In the genomic region with DNA sequence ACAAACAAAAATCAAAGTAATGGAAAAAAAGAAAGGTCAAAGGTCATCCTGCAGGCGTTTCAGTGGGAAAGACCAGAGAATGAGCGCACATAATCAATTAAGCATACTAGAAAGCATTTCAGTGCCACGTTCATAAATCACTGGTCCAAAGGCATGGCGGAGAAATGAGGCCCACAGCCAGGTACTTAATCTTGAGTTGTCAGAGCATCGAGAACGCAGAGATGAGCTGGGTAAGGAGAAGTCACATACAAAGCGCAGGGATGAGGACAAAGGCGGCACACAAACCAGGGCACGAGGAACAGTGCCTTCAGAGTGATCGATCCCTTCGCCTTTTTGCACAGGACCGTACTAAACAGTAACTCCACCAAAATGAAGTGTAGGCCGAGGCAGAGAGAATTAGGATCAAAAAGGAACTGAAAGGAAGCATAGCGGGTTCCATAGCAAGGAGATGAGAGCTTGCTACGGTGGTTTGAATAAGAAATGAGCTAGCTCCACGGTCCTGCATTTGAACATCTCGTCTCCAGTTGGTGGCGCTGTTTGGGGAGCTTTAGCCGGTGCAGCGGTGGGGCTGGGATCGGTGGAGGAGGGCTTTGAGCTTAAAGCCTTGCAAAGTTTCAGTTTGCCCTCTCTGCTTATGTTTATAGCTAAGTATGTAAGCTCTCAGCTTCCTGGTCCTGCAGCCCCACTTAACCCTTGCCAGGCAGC, we compare ENCODE assay signal across 7 mouse cellular contexts. TPM values are rescaled to one million over a fixed set of nuclear protein-coding genes. Genes with fewer than 3 reads are reported as not detected.
A peak's percentile ranks its signal among the peaks of the same experiment; 100 is the strongest.
DNase-seq lines count a peak whose midpoint lies in the region; ATAC-seq lines count a peak whose summit lies in the region.

No protein-coding gene starts in this region.

- no peaks in the 10 kb centered on the region for H3K9me3 ChIP-seq in intestine, embryonic 15.5 days
- no peaks in the 10 kb centered on the region for H3K9me3 ChIP-seq in limb, embryonic 10.5 days (replicated peaks)
- H3K9me3 ChIP-seq in midbrain, embryonic 12.5 days: no peaks in the 10 kb centered on the region

- ATAC-seq in intestine, embryonic 15.5 days: peak; percentile 77
- peak; percentile 68 for ATAC-seq in midbrain, embryonic 12.5 days (ENCODE audit: low FRiP score, low read depth)

- 12% methylated on average over 21 of the region's 21 CpGs for WGBS in intestine, embryonic 15.5 days
- WGBS in limb, embryonic 10.5 days: 4% methylated on average over 21 of the region's 21 CpGs
- WGBS in midbrain, embryonic 12.5 days: 4% methylated on average over 21 of the region's 21 CpGs

- peak overlapping the region; percentile 18; the same call in 1 of the 2 replicates for H3K4me3 ChIP-seq in intestine, embryonic 15.5 days (replicated peaks)
- peak overlapping the region; percentile 43 for H3K4me3 ChIP-seq in limb, embryonic 10.5 days
- peak overlapping the region; percentile 21 for H3K4me3 ChIP-seq in midbrain, embryonic 12.5 days

- peak overlapping the region; percentile 58 for H3K4me2 ChIP-seq in intestine, embryonic 15.5 days (replicated peaks)
- peak overlapping the region; percentile 48 for H3K4me2 ChIP-seq in midbrain, embryonic 12.5 days (replicated peaks)

- no peaks in the 10 kb centered on the region for H3K27me3 ChIP-seq in intestine, embryonic 15.5 days (replicated peaks)
- no peaks in the 10 kb centered on the region for H3K27me3 ChIP-seq in limb, embryonic 10.5 days (ENCODE audit: low read depth, poor library complexity, severe bottlenecking)
- peaks cover 17% of the 10 kb centered on the region for H3K27me3 ChIP-seq in midbrain, embryonic 12.5 days

- H3K27ac ChIP-seq in intestine, embryonic 15.5 days: no peak overlapping the region
- H3K27ac ChIP-seq in limb, embryonic 10.5 days: peak overlapping the region; percentile 89
- H3K27ac ChIP-seq in midbrain, embryonic 12.5 days (replicated peaks): peak overlapping the region; percentile 67

- peaks cover 25% of the 10 kb centered on the region for H3K4me1 ChIP-seq in intestine, embryonic 15.5 days (replicated peaks)
- peaks cover 61% of the 10 kb centered on the region for H3K4me1 ChIP-seq in limb, embryonic 10.5 days
- H3K4me1 ChIP-seq in midbrain, embryonic 12.5 days: peaks cover 30% of the 10 kb centered on the region

- no peaks in the 10 kb centered on the region for H3K36me3 ChIP-seq in intestine, embryonic 15.5 days
- H3K36me3 ChIP-seq in limb, embryonic 10.5 days: no peaks in the 10 kb centered on the region
- H3K36me3 ChIP-seq in midbrain, embryonic 12.5 days: no peaks in the 10 kb centered on the region

- peak; percentile 78 for DNase-seq in adrenal gland, adult 2 months
- DNase-seq in embryo, embryonic 10 days (ENCODE audit: low spot score): peak; percentile 95
- DNase-seq in gastrocnemius, postnatal 25 days: peak; percentile 53
- DNase-seq in limb, embryonic 10.5 days (ENCODE audit: low spot score): peak; percentile 89
- DNase-seq in skeletal muscle tissue, adult 2 months (ENCODE audit: low read depth, low spot score): peak; percentile 49

- H3K9ac ChIP-seq in intestine, embryonic 15.5 days: peak overlapping the region; percentile 37
- peak overlapping the region; percentile 49; the same call in 1 of the 2 replicates for H3K9ac ChIP-seq in midbrain, embryonic 12.5 days (replicated peaks)

RNA-seq across cellular contexts. Expression of a gene that starts 33.3 kb away (rescaled TPM):
- total RNA-seq in adrenal gland, adult 2 months (2021): 10 to 100 TPM; 55.3 to 56.0 TPM
- 6.7 and 9.8 TPM in 2 replicates for polyA plus RNA-seq in adrenal gland, adult 2 months (2012; rRNA removed)
- 10 to 100 TPM; 29.0 to 30.2 TPM for total RNA-seq in gastrocnemius, postnatal 25 days (2021)
- 45.5 and 48.0 TPM in 2 replicates for polyA plus RNA-seq in intestine, embryonic 15.5 days (2015; fragmentation: Nextera tagmentation; extraction: Ambion mirVana)
- 18.3 and 19.9 TPM in 2 replicates for polyA plus RNA-seq in limb, embryonic 10.5 days (2016; fragmentation: Nextera tagmentation; extraction: Ambion mirVana)
- polyA plus RNA-seq in midbrain, embryonic 12.5 days (2016; fragmentation: Nextera tagmentation; extraction: Ambion mirVana): 27.9 and 28.5 TPM in 2 replicates
